Mouse (Mus musculus): Measurements from ENCODE around the gene Pclo. TPM values are rescaled to one million over a fixed set of nuclear protein-coding genes. Genes with fewer than 3 reads are reported as not detected.

The Pclo gene
- not detected for total RNA-seq (2023)

GRCm38 (mm10) chr5:14514631-14515523 is at the start of gene Pclo:
Pclo (plus strand) TSS chr5:14514918.

